Mouse (Mus musculus): ENCODE results near the gene Csf1.
"Not testable (repeated sequence)": the region's sequence is repeated elsewhere in the genome, so short reads cannot be mapped to it uniquely, and the experiment has no call there.

Csf1 gene

GRCm38 (mm10) chr3:107746026-107746425 lies 14.2 kb downstream of the Csf1 start:
- no peak for DNase-seq

GRCm38 (mm10) chr3:107743650-107744049 lies 16.6 kb downstream of the Csf1 start:
- no peak for DNase-seq

GRCm38 (mm10) chr3:107743107-107743506 lies 17.2 kb downstream of the Csf1 start:
- DNase-seq: no peak

GRCm38 (mm10) chr3:107742071-107742710 lies 18.1 kb downstream of the Csf1 start:
- no peak for DNase-seq

- no peak for DNase-seq
These were observed 18.9 kb downstream of the Csf1 start for GRCm38 (mm10) chr3:107741387-107741786.

GRCm38 (mm10) chr3:107740578-107741207 lies 19.6 kb downstream of the Csf1 start:
- no peak for DNase-seq

- no peak for DNase-seq
These were observed 20.3 kb downstream of the Csf1 start for GRCm38 (mm10) chr3:107739966-107740365.

GRCm38 (mm10) chr3:107739456-107739855 lies 20.8 kb downstream of the Csf1 start:
- no peak for DNase-seq

- no peak for DNase-seq
These were observed 21.6 kb downstream of the Csf1 start for GRCm38 (mm10) chr3:107738620-107739019.

- no peak for DNase-seq
These were observed 22.6 kb downstream of the Csf1 start for GRCm38 (mm10) chr3:107737609-107738190.

GRCm38 (mm10) chr3:107735620-107736019 lies 24.6 kb downstream of the Csf1 start:
- DNase-seq: not testable (repeated sequence)

- no peak for DNase-seq
These were observed 26.9 kb downstream of the Csf1 start for GRCm38 (mm10) chr3:107733329-107733728.

GRCm38 (mm10) chr3:107730236-107730635 lies 30.0 kb downstream of the Csf1 start:
- no peak for DNase-seq

- DNase-seq: no peak
These were observed 31.8 kb downstream of the Csf1 start for GRCm38 (mm10) chr3:107728509-107728908.

- no peak for DNase-seq
These were observed 44.3 kb downstream of the Csf1 start for GRCm38 (mm10) chr3:107715971-107716370.

- no peak for DNase-seq
These were observed 45.9 kb downstream of the Csf1 start for GRCm38 (mm10) chr3:107714276-107714933.

- no peak for DNase-seq
These were observed 48.2 kb downstream of the Csf1 start for GRCm38 (mm10) chr3:107712081-107712480.

GRCm38 (mm10) chr3:107709156-107709555 lies 51.1 kb downstream of the Csf1 start:
- no peak for DNase-seq

- no peak for DNase-seq
These were observed 53.0 kb downstream of the Csf1 start for GRCm38 (mm10) chr3:107707239-107707638.

GRCm38 (mm10) chr3:107706164-107706563 lies 54.1 kb downstream of the Csf1 start:
- no peak for DNase-seq

- no peak for DNase-seq
These were observed 55.9 kb downstream of the Csf1 start for GRCm38 (mm10) chr3:107704371-107704705.

- no peak for DNase-seq
These were observed 56.4 kb downstream of the Csf1 start for GRCm38 (mm10) chr3:107703675-107704370.

GRCm38 (mm10) chr3:107701767-107702394 lies 58.4 kb downstream of the Csf1 start:
- DNase-seq: no peak

All from thymus, postnatal 4 days (tissue).